Mouse (Mus musculus) heart, embryonic 16.5 days (tissue): ENCODE results near the gene Fabp3. TPM values are rescaled to one million over a fixed set of nuclear protein-coding genes. Genes with fewer than 3 reads are reported as not detected.
A peak's percentile ranks its signal among the peaks of the same experiment; 100 is the strongest.

Source experiments
- ATAC-seq: fragments of 200-750 bp; cut with Nextera tagmentation; replicated peaks from 2 replicates; pipeline ENCODE4 v1.8.0; 2017; ENCODE audit warnings: moderate number of reproducible peaks; ENCODE audit not compliant: insufficient read depth, low FRiP score; ENCODE audit errors: extremely low read depth
- H3K27ac ChIP-seq: fragments of 300-500 bp; sonication (generic); 2 replicates; pipeline ENCODE4 v1.5.1; 2014; ENCODE audit warnings: mild to moderate bottlenecking, low read length, control low read depth, moderate library complexity
- H3K27me3 ChIP-seq: fragments of 300-500 bp; sonication (generic); 2 replicates; pipeline ENCODE4 v1.6.1; 2014; ENCODE audit warnings: low read length, mixed read lengths; ENCODE audit not compliant: control insufficient read depth, insufficient read depth
- H3K36me3 ChIP-seq: fragments of 300-500 bp; sonication (generic); 2 replicates; pipeline ENCODE4 v1.6.1; 2014; ENCODE audit not compliant: control insufficient read depth, insufficient read depth
- H3K4me1 ChIP-seq: fragments of 300-500 bp; sonication (generic); 2 replicates; pipeline ENCODE4 v1.6.1; 2014; ENCODE audit warnings: low read length, mixed read lengths; ENCODE audit not compliant: control insufficient read depth, insufficient read depth
- H3K4me2 ChIP-seq: fragments of 300-500 bp; sonication (generic); 2 replicates; pipeline ENCODE4 v1.6.1; 2014; ENCODE audit warnings: low read depth, mild to moderate bottlenecking, control low read depth, low read length
- H3K4me3 ChIP-seq: fragments of 300-500 bp; sonication (generic); 2 replicates; pipeline ENCODE4 v1.5.1; 2014; ENCODE audit warnings: mild to moderate bottlenecking, control low read depth, low read length
- H3K9ac ChIP-seq: fragments of 300-500 bp; sonication (generic); 2 replicates; pipeline ENCODE4 v1.6.1; 2014; ENCODE audit warnings: low read length, control low read depth
- H3K9me3 ChIP-seq: fragments of 300-500 bp; sonication (generic); replicated peaks from 2 replicates; pipeline ENCODE4 v1.6.1; 2016; ENCODE audit warnings: low read length; ENCODE audit not compliant: control insufficient read depth
- WGBS: fragments of 180-500 bp; shearing (Covaris S2); extraction: QIAGEN DNeasy Blood & Tissue Kit; methylation state at CpG from one replicate; pipeline ENCODE4 v1.1.7; 2014; 5-methylcytosine and 5-hydroxymethylcytosine counted together
- polyA plus RNA-seq: library from polyadenylated mRNA; unstranded; fragments of >200 nt; fragmentation: Nextera tagmentation; extraction: Ambion mirVana; gene quantifications from 2 replicates; pipeline ENCODE4 v1.2.1, GENCODE M21; 2015

Gene Fabp3
- polyA plus RNA-seq, 1 experiment from 2014 or later: 1,916 TPM

- Histone ChIP-seq H3K27ac (peak overlapping the region; percentile 49), H3K4me3 (no peak overlapping the region), H3K27me3 (no peaks in the 10 kb centered on the region; the same call in 1 of the 2 replicates), H3K36me3 (no peaks in the 10 kb centered on the region), H3K9me3 (no peaks in the 10 kb centered on the region), H3K9ac (no peak overlapping the region), H3K4me2 (no peak overlapping the region), H3K4me1 (peaks cover 13% of the 10 kb centered on the region)
- WGBS: 56% methylated on average over 8 of the region's 8 CpGs
- no peak for ATAC-seq
Measured at GRCm38 (mm10) chr4:130299629-130300018, 8.8 kb upstream of the Fabp3 start.

- Histone ChIP-seq H3K4me3 (no peak overlapping the region), H3K9me3 (no peaks in the 10 kb centered on the region), H3K4me2 (no peak overlapping the region), H3K36me3 (no peaks in the 10 kb centered on the region), H3K27ac (no peak overlapping the region), H3K4me1 (peaks cover 17% of the 10 kb centered on the region), H3K27me3 (no peaks in the 10 kb centered on the region; the same call in 1 of the 2 replicates), H3K9ac (no peak overlapping the region)
- 51% methylated on average over 12 of the region's 12 CpGs for WGBS
- no peak for ATAC-seq
Measured at GRCm38 (mm10) chr4:130302285-130302870, 6.0 kb upstream of the Fabp3 start.

GRCm38 (mm10) chr4:130304746-130305145 lies 3.6 kb upstream of the Fabp3 start:
- Histone ChIP-seq H3K27ac (no peak overlapping the region), H3K4me3 (no peak overlapping the region), H3K9me3 (no peaks in the 10 kb centered on the region), H3K4me1 (peaks cover 20% of the 10 kb centered on the region), H3K36me3 (no peaks in the 10 kb centered on the region), H3K27me3 (peaks cover 3% of the 10 kb centered on the region; the same call in 1 of the 2 replicates), H3K4me2 (no peak overlapping the region), H3K9ac (no peak overlapping the region)
- 35% methylated on average over 3 of the region's 3 CpGs for WGBS
- no peak for ATAC-seq

GRCm38 (mm10) chr4:130306796-130307630 lies 1.4 kb upstream of the Fabp3 start:
- Histone ChIP-seq H3K4me1 (peaks cover 26% of the 10 kb centered on the region), H3K27me3 (0 out of 2 replicates have a peak, but pooled peaks cover 3% of the 10 kb centered on the region), H3K9ac (peak overlapping the region; percentile 30), H3K27ac (peak overlapping the region; percentile 87), H3K36me3 (peaks cover 3% of the 10 kb centered on the region; the same call in 1 of the 2 replicates), H3K4me2 (peak overlapping the region; percentile 67), H3K4me3 (peak overlapping the region; percentile 80; the same call in 1 of the 2 replicates), H3K9me3 (no peaks in the 10 kb centered on the region)
- WGBS: 64% methylated on average over 10 of the region's 10 CpGs
- ATAC-seq: no peak

GRCm38 (mm10) chr4:130307851-130308230 lies 554 bp upstream of the Fabp3 start:
- peak overlapping the region; percentile 80 for H3K4me3 ChIP-seq
- peaks cover 30% of the 10 kb centered on the region for H3K4me1 ChIP-seq
- H3K9ac ChIP-seq: peak overlapping the region; percentile 92
- H3K9me3 ChIP-seq: no peaks in the 10 kb centered on the region
- peak; percentile 71 for ATAC-seq
- peak overlapping the region; percentile 67 for H3K4me2 ChIP-seq
- H3K36me3 ChIP-seq: peaks cover 6% of the 10 kb centered on the region; the same call in 1 of the 2 replicates
- under 1% methylated on average over 23 of the region's 23 CpGs for WGBS
- H3K27me3 ChIP-seq: 0 out of 2 replicates have a peak, but pooled peaks cover 3% of the 10 kb centered on the region
- H3K27ac ChIP-seq: peak overlapping the region; percentile 87

- Histone ChIP-seq H3K36me3 (peaks cover 17% of the 10 kb centered on the region), H3K4me3 (peak overlapping the region; percentile 80), H3K9ac (peak overlapping the region; percentile 92), H3K27me3 (0 out of 2 replicates have a peak, but pooled peaks cover 3% of the 10 kb centered on the region), H3K4me1 (peaks cover 40% of the 10 kb centered on the region), H3K9me3 (no peaks in the 10 kb centered on the region), H3K4me2 (peak overlapping the region; percentile 67), H3K27ac (peak overlapping the region; percentile 87)
- WGBS: 28% methylated on average over 8 of the region's 8 CpGs
- no peak for ATAC-seq
Measured at GRCm38 (mm10) chr4:130309254-130309653, 859 bp downstream of the Fabp3 start.

- H3K36me3 ChIP-seq: peaks cover 29% of the 10 kb centered on the region
- 43% methylated on average over 3 of the region's 3 CpGs for WGBS
- peak overlapping the region; percentile 72 for H3K27ac ChIP-seq
- no peak overlapping the region for H3K9ac ChIP-seq
- H3K27me3 ChIP-seq: 0 out of 2 replicates have a peak, but pooled peaks cover 3% of the 10 kb centered on the region
- ATAC-seq: no peak
- H3K4me2 ChIP-seq: peak overlapping the region; percentile 67; the same call in 1 of the 2 replicates
- H3K9me3 ChIP-seq: no peaks in the 10 kb centered on the region
- no peak overlapping the region for H3K4me3 ChIP-seq
- H3K4me1 ChIP-seq: peaks cover 56% of the 10 kb centered on the region
Measured at GRCm38 (mm10) chr4:130312526-130312925, 4.1 kb downstream of the Fabp3 start.

GRCm38 (mm10) chr4:130313552-130313951 lies 5.2 kb downstream of the Fabp3 start:
- no peak overlapping the region for H3K4me2 ChIP-seq
- 0 out of 2 replicates have a peak, but pooled peaks cover 3% of the 10 kb centered on the region for H3K27me3 ChIP-seq
- H3K4me3 ChIP-seq: no peak overlapping the region
- WGBS: 81% methylated on average over 4 of the region's 4 CpGs
- peaks cover 61% of the 10 kb centered on the region for H3K4me1 ChIP-seq
- no peaks in the 10 kb centered on the region for H3K9me3 ChIP-seq
- no peak overlapping the region for H3K27ac ChIP-seq
- H3K9ac ChIP-seq: no peak overlapping the region
- no peak for ATAC-seq
- H3K36me3 ChIP-seq: peaks cover 29% of the 10 kb centered on the region
